Mouse (Mus musculus): ENCODE measurements at regions not wholly inside any gene's neighbourhood (a gene's known extent, or its start where the extent isn't known, plus 50 kb on each side); places are given as distances from the start of the nearest gene placed in this dataset.

GRCm38 (mm10) chr2:123349625-123350346, 584.7 kb downstream of the Sqor start:
- Histone ChIP-seq H3K9me3 (ENCODE audit: control insufficient read depth, low read length) (no peaks in the 10 kb centered on the region), H3K9ac (ENCODE audit: low read depth, low read length) (no peak overlapping the region), H3K27ac (ENCODE audit: low read depth, low read length) (peak overlapping the region; percentile 67), H3K27me3 (replicated peaks; ENCODE audit: control insufficient read depth, insufficient read depth, low read length) (no peaks in the 10 kb centered on the region), H3K4me1 (ENCODE audit: control insufficient read depth, insufficient read depth, low read depth, low read length) (no peaks in the 10 kb centered on the region; the same call in 1 of the 2 replicates), H3K4me3 (ENCODE audit: low read length) (no peak overlapping the region), H3K4me2 (ENCODE audit: low read length) (peak overlapping the region; percentile 3; the same call in 1 of the 2 replicates), H3K36me3 (ENCODE audit: control insufficient read depth, insufficient read depth, low read length) (no peaks in the 10 kb centered on the region)
- ATAC-seq = peak; percentile 96
- 34% methylated on average over 10 of the region's 10 CpGs for whole genome bisulfite sequencing

GRCm38 (mm10) chr2:123364204-123364603, 599.2 kb downstream of the Sqor start:
- Histone ChIP-seq H3K4me3 (ENCODE audit: low read length) (no peak overlapping the region), H3K27ac (ENCODE audit: low read depth, low read length) (no peak overlapping the region), H3K4me2 (ENCODE audit: low read length) (no peak overlapping the region), H3K9me3 (ENCODE audit: control insufficient read depth, low read length) (no peaks in the 10 kb centered on the region), H3K27me3 (replicated peaks; ENCODE audit: control insufficient read depth, insufficient read depth, low read length) (no peaks in the 10 kb centered on the region), H3K4me1 (ENCODE audit: control insufficient read depth, insufficient read depth, low read depth, low read length) (no peaks in the 10 kb centered on the region), H3K36me3 (ENCODE audit: control insufficient read depth, insufficient read depth, low read length) (no peaks in the 10 kb centered on the region), H3K9ac (ENCODE audit: low read depth, low read length) (no peak overlapping the region)
- peak; percentile 40; the same call in 1 of the 2 replicates for ATAC-seq

DNA sequence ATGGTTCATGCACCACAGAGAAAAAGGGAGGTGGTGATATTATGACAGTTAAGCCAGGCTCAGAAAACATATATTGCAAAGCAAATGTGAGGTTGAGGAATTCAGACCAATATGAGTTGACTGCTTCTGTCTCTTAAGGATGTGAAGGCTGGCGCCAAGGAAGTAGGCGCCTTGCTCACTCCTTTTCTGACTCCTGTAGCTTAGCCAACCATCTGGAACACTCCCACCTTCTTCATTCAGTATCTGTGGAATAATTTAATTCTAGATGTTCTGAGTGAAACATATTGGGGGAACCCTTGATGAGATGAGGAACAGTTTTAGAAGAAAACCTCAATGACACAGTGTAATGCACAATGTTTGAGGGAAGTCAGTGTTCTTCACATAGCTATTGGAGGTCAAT, 601.5 kb downstream of the Sqor start:
- Histone ChIP-seq H3K4me3 (ENCODE audit: low read length) (no peak overlapping the region), H3K9ac (ENCODE audit: low read depth, low read length) (no peak overlapping the region), H3K4me1 (ENCODE audit: control insufficient read depth, insufficient read depth, low read depth, low read length) (no peaks in the 10 kb centered on the region), H3K27ac (ENCODE audit: low read depth, low read length) (no peak overlapping the region), H3K27me3 (replicated peaks; ENCODE audit: control insufficient read depth, insufficient read depth, low read length) (no peaks in the 10 kb centered on the region), H3K36me3 (ENCODE audit: control insufficient read depth, insufficient read depth, low read length) (no peaks in the 10 kb centered on the region), H3K4me2 (ENCODE audit: low read length) (no peak overlapping the region), H3K9me3 (ENCODE audit: control insufficient read depth, low read length) (no peaks in the 10 kb centered on the region)
- 98% methylated on average over 2 of the region's 2 CpGs for WGBS
- ATAC-seq = no peak

DNA sequence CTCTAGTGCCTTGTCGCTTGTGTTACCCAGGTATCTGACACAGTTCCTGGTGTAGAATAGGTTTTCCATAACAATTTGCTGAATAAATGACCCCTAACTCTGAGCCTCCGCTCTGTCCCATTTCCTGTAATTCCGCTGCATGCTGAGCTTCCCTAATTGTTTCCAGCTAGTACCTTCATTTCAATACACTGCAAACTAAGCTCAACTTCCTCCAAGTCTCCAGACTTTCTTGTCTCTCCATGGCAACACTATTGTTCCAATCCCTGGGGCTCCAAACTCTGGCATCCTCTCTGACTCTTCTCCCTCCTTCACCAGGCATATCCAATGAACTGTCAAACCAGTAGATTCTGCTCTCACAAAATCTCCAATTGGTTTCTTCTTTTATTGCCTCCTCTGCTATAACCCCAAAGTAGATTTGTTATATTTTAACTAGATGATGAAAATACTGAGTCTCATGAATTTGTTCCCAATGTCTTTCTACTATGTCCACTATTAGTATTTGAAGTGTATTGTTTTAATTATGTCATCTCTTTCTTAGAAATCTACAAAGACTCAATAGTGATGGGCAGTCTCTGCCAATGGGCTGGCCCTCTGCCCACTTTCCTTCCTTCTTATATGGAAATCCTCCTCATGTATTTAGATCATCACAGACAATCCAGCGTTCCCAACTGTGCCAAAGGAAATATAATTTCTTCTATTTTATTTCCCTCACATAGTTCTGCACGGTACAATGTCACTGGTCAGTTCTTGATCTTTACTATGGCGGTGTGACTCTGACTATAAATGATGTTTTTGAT, 620.8 kb downstream of the Sqor start:
- no peaks in the 10 kb centered on the region for H3K27me3 ChIP-seq (replicated peaks; ENCODE audit: control insufficient read depth, insufficient read depth, low read length)
- H3K9ac ChIP-seq (ENCODE audit: low read depth, low read length) = no peak overlapping the region
- 48% methylated on average over 6 of the region's 6 CpGs for WGBS
- no peaks in the 10 kb centered on the region for H3K9me3 ChIP-seq (ENCODE audit: control insufficient read depth, low read length)
- H3K4me2 ChIP-seq (ENCODE audit: low read length) = no peak overlapping the region
- H3K27ac ChIP-seq (ENCODE audit: low read depth, low read length) = peak overlapping the region; percentile 51; the same call in 1 of the 2 replicates
- no peaks in the 10 kb centered on the region for H3K36me3 ChIP-seq (ENCODE audit: control insufficient read depth, insufficient read depth, low read length)
- no peak overlapping the region for H3K4me3 ChIP-seq (ENCODE audit: low read length)
- H3K4me1 ChIP-seq (ENCODE audit: control insufficient read depth, insufficient read depth, low read depth, low read length) = no peaks in the 10 kb centered on the region; the same call in 1 of the 2 replicates
- ATAC-seq = peak; percentile 51

DNA sequence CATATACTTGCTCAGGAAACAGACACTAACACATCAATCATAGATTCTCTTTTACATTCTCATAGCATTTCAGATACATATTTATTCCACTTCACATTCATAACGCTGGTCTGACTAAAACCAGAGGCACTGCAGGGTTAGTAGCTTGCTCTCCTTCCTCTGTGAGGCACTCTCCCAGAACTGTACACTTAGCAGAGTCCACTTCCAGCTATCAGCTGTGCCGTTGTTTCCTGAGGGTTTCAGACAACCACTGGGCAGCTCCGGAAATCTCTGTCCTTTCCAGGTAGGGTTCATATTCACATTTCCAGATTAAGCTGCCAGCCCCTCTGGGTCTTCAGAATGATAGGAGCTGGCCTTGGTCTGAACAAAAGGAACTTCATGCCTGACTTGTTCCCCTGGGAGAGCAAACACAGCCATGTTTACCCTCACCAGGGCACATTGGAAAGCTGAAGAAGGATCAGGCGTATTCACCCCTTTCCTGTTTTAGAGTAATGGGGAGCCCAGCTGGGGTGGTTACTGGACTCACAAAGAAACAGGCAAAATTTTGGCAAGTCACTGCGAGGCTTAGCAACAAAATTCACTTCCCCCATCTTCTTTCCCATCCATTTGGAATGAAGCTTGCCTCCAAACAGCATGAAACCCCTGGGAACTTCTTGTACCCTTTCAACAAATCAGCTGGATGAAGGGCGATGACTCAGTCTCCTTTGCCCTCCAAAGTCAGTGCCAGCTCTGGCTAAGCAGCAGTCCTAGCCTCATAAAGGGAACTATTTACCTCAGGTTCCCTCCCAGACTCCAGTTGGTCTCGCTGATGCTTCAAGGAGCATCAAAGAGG, 622.0 kb downstream of the Sqor start:
- 58% methylated on average over 7 of the region's 7 CpGs for WGBS

DNA sequence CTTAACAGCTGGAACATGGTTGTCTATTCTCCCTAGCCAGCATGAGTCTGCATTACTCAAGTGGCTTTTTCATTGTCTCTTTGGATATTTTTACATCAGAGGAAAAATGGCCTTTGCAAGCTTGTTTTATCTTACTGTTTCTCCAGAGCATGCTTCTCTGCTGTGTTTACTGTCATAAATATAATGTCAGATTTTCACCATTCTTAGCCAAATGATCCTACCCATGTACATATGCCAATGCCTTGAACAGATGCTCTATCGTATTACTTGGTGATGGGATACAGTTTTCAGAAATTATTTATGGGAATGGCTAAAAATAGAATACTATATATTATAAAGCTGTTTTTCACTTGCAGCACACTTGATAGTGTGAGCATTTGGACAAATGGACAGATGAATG, 625.9 kb downstream of the Sqor start:
- Histone ChIP-seq H3K27ac (ENCODE audit: low read depth, low read length) (no peak overlapping the region), H3K36me3 (ENCODE audit: control insufficient read depth, insufficient read depth, low read length) (no peaks in the 10 kb centered on the region), H3K4me3 (ENCODE audit: low read length) (no peak overlapping the region), H3K9me3 (ENCODE audit: control insufficient read depth, low read length) (no peaks in the 10 kb centered on the region), H3K4me1 (ENCODE audit: control insufficient read depth, insufficient read depth, low read depth, low read length) (no peaks in the 10 kb centered on the region), H3K9ac (ENCODE audit: low read depth, low read length) (no peak overlapping the region), H3K4me2 (ENCODE audit: low read length) (no peak overlapping the region), H3K27me3 (replicated peaks; ENCODE audit: control insufficient read depth, insufficient read depth, low read length) (no peaks in the 10 kb centered on the region)
- 85% methylated on average over 1 of the region's 1 CpGs for WGBS
- no peak for ATAC-seq

More for the DNA sequence above, 622.0 kb downstream of the Sqor start:
- peak; percentile 92 for ATAC-seq
- Histone ChIP-seq H3K9me3 (ENCODE audit: control insufficient read depth, low read length) (no peaks in the 10 kb centered on the region), H3K27ac (ENCODE audit: low read depth, low read length) (peak overlapping the region; percentile 71), H3K27me3 (replicated peaks; ENCODE audit: control insufficient read depth, insufficient read depth, low read length) (no peaks in the 10 kb centered on the region), H3K9ac (ENCODE audit: low read depth, low read length) (no peak overlapping the region), H3K4me3 (ENCODE audit: low read length) (no peak overlapping the region), H3K4me2 (ENCODE audit: low read length) (no peak overlapping the region), H3K36me3 (ENCODE audit: control insufficient read depth, insufficient read depth, low read length) (no peaks in the 10 kb centered on the region), H3K4me1 (ENCODE audit: control insufficient read depth, insufficient read depth, low read depth, low read length) (no peaks in the 10 kb centered on the region; the same call in 1 of the 2 replicates)

GRCm38 (mm10) chr2:123394296-123394695, 629.3 kb downstream of the Sqor start:
- WGBS = 90% methylated on average over 3 of the region's 3 CpGs
- Histone ChIP-seq H3K27ac (ENCODE audit: low read depth, low read length) (no peak overlapping the region), H3K4me1 (ENCODE audit: control insufficient read depth, insufficient read depth, low read depth, low read length) (no peaks in the 10 kb centered on the region), H3K9me3 (ENCODE audit: control insufficient read depth, low read length) (no peaks in the 10 kb centered on the region), H3K36me3 (ENCODE audit: control insufficient read depth, insufficient read depth, low read length) (no peaks in the 10 kb centered on the region), H3K9ac (ENCODE audit: low read depth, low read length) (no peak overlapping the region), H3K4me2 (ENCODE audit: low read length) (no peak overlapping the region), H3K4me3 (ENCODE audit: low read length) (no peak overlapping the region), H3K27me3 (replicated peaks; ENCODE audit: control insufficient read depth, insufficient read depth, low read length) (no peaks in the 10 kb centered on the region)
- ATAC-seq = no peak

DNA sequence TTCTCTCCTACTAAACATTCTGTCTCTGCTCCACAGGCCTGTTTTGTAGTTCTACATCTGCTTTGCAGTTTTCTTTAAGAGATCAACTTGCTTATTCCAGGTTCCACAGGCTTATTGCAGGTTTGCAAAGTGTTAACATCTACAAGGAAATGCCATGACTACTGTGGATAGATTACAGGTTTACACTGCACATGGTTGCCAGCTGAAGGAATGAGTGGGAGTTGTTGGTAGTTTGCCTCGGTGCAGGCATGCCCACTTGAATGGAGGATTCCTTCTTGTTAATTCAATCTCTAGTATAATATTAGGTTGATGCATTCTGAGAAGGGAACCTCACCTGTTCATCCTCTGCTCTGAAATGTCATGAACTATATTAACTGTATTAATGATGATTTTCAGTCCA, 632.5 kb downstream of the Sqor start:
- 84% methylated on average over 1 of the region's 1 CpGs for WGBS
- Histone ChIP-seq H3K4me1 (ENCODE audit: control insufficient read depth, insufficient read depth, low read depth, low read length) (no peaks in the 10 kb centered on the region), H3K9ac (ENCODE audit: low read depth, low read length) (no peak overlapping the region), H3K4me2 (ENCODE audit: low read length) (no peak overlapping the region), H3K27ac (ENCODE audit: low read depth, low read length) (no peak overlapping the region), H3K27me3 (replicated peaks; ENCODE audit: control insufficient read depth, insufficient read depth, low read length) (no peaks in the 10 kb centered on the region), H3K9me3 (ENCODE audit: control insufficient read depth, low read length) (no peaks in the 10 kb centered on the region), H3K36me3 (ENCODE audit: control insufficient read depth, insufficient read depth, low read length) (no peaks in the 10 kb centered on the region), H3K4me3 (ENCODE audit: low read length) (no peak overlapping the region)
- ATAC-seq = no peak

DNA sequence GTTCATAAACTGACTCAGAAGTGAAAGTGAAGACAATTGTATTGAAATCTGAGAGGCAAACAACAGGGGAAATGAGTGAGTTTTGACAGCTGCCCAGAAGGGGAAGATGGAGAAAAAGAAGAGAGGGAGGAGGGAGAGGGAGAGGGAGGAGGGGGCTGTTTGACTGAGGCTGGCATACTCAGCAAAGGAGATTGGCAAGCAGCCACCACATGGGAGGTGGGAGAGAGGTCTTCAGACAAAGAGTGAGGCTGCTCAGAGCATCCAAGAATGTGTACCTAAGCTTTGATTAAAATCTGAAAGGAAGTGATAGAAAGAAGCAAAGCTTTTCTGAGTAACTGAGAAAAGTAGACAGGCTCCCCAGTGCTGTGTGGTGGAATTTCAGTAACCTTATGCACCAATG, 636.0 kb downstream of the Sqor start:
- H3K9me3 ChIP-seq (ENCODE audit: control insufficient read depth, low read length) = no peaks in the 10 kb centered on the region
- no peaks in the 10 kb centered on the region for H3K36me3 ChIP-seq (ENCODE audit: control insufficient read depth, insufficient read depth, low read length)
- no peak overlapping the region for H3K4me3 ChIP-seq (ENCODE audit: low read length)
- no peak overlapping the region for H3K4me2 ChIP-seq (ENCODE audit: low read length)
- no peak overlapping the region for H3K27ac ChIP-seq (ENCODE audit: low read depth, low read length)
- H3K4me1 ChIP-seq (ENCODE audit: control insufficient read depth, insufficient read depth, low read depth, low read length) = no peaks in the 10 kb centered on the region
- ATAC-seq = peak; percentile 56; the same call in 1 of the 2 replicates
- no peak overlapping the region for H3K9ac ChIP-seq (ENCODE audit: low read depth, low read length)
- H3K27me3 ChIP-seq (replicated peaks; ENCODE audit: control insufficient read depth, insufficient read depth, low read length) = no peaks in the 10 kb centered on the region

Data from hindbrain, embryonic 16.5 days (tissue).